Mouse (Mus musculus) embryo, embryonic 9.5 days (tissue): ENCODE data around the gene Gm3248.
A peak's percentile ranks its signal among the peaks of the same experiment; 100 is the strongest.
"Not testable (repeated sequence)": the region's sequence is repeated elsewhere in the genome, so short reads cannot be mapped to it uniquely, and the experiment has no call there.

Source experiments
- DNase-seq: peaks from one replicate; pipeline ENCODE4 v3.0.0-alpha.2; 2017; ENCODE audit errors: extremely low spot score

The Gm3248 gene

GRCm38 (mm10) chr14:5961635-5962034, at the start of gene Gm3248:
Gene Gm3248 (minus strand): TSS chr14:5961745.
- DNase-seq = peak; percentile 28

DNA sequence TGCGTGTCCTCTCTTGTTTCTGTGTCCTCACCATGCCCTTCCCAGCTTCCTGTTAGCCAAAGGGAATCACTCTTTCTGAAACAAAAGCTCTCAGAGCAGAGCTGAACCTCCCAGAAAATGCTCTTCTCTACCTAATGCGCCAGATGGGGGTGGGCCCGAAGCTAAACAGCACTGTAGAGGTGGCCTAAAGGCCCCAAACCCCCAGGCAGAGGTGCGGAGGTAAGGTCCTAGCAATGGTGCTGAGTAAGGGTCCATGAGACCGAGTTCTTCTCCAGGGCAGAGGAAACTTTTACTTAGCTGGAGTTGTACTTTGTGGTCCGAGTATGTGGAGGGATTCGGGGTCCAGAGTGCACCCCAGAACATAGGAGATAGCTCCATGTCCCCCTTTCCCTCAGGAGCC, 25.6 kb upstream of the Gm3248 start:
- DNase-seq = not testable (repeated sequence)

DNA sequence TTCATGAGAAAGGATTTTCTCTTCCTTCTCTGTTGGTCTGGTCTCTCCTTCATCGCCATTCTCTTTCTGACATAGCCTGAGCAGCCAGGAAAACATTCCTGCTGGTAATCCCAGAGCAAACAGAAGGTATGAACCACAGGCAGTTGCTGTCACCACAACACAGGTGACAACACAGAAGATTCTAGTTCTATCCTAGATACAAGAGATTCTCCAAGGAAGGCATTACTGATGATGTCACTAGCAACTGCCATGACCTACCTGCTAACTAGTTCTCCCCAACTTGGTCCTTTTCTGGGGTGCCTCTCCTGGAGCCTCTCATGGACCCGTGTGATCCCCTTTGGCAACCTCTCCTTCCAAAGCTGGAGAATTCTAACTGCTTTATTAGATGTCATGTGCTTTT, 17.5 kb upstream of the Gm3248 start, which contains the start of gene Gm3453:
TSS of gene Gm3453 (minus strand) at position 101 of the 400 bp plus-strand sequence.
- DNase-seq = not testable (repeated sequence)

DNA sequence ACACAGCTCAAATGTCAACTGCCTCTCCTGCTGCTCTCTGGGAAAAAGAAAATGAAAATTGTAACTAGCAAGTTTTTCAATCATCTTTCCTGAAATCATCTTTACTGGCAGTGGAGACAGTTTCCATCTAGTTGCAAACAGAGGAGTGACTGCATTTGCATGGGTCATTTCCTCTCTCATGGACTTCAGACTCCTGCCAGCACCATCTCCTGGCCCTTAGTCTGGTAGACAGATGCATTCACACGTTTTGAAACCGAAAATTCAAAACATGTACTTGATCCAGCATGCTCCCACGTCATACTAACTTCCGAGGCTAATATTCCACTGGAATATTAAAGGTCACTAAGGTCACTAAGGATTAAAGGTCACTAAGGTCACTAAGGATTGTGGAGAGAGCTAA, 896 bp upstream of the Gm3248 start:
- not testable (repeated sequence) for DNase-seq

DNA sequence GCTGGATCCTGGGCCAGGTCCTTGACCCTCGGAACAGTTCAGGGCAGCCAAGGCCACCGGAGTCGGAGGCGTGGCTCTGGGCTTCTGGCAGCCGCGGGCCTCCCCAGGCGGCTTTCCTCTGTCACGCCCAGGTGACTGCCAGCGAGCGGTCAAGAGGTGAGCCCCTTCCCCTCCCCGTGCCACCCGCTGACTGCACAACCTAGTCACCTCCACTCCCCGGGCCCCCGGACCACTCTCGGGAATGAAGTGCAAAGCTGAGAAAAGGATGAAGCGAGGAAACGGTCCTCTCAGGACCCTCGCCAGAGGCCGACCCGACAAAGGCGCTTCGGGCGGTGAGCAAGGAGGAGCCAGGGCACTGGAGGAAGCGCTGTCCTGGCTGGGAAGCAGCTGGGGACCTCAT, 443 bp downstream of the Gm3248 start:
- DNase-seq = peak; percentile 52

- DNase-seq = not testable (repeated sequence)
Observed at GRCm38 (mm10) chr14:5960479-5960878, 1.1 kb downstream of the Gm3248 start.

DNA sequence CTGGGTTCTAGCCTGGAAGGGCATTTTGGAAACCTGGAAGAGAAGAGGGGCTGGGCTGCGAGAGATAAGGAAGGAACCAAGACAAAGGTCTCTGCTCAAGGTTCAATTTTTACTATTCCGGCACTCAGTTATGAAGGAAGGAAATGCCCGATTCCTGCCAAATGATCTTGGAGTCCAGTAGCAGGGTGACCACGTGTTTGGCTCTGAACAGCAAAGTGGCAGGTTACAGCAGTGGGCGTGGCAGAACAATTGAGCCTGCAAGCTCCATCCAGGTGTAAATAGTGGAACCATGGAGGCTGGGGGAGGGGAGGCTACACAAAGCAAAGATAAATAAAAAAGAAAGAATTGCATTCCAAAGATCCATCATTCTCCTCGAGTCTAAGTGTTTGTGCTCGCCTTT, 38.3 kb downstream of the Gm3248 start:
- not testable (repeated sequence) for DNase-seq

- DNase-seq = not testable (repeated sequence)
Observed at GRCm38 (mm10) chr14:5918330-5918942, 43.1 kb downstream of the Gm3248 start.

DNA sequence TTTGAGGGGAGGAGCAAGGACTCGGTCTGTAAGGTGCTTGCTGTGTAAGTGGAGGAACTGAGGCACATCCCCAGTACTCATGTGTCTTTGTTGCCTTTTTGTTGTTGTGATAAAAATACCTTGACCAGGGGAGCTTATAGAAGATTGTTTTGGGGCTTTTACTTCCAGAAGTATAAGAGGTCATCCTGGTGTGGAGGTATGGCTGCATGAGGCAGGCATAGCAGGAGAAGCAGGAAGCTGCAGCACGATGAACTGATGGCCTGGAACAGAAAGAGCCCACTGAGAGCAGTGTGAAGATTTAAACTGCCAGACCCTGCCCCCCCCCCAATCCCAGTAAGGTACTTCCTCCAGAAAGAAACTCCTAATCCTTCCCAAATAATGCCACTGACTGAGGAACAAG, 47.8 kb downstream of the Gm3248 start:
- DNase-seq = not testable (repeated sequence)
